ENCODE assay signal across 13 mouse cellular contexts in genomic region chr19:23531899-23532298, GRCm38 (mm10).
DNase-seq lines count a peak whose midpoint lies in the region; ATAC-seq lines count a peak whose summit lies in the region.
"Had no signal": no experiment of that assay in that cellular context is flagged by ENCODE, and none has a peak within 500 bp of the region (broad histone marks: within the 10 kb centered on the region; RNA-seq: fewer than 3 reads in every experiment).

No protein-coding gene starts in this region.

- H3K9me3 ChIP-seq in hindbrain, embryonic 16.5 days (ENCODE audit: control insufficient read depth, low read length), result no peaks in the 10 kb centered on the region
- H3K9me3 ChIP-seq in hindbrain, embryonic 12.5 days (replicated peaks), result no peaks in the 10 kb centered on the region
- H3K9me3 ChIP-seq: G1E; intestine, embryonic 15.5 days; liver, embryonic 12.5 days; neural tube, embryonic 13.5 days had no signal

- WGBS in hindbrain, embryonic 16.5 days, result 20% methylated on average over 4 of the region's 4 CpGs
- WGBS in hindbrain, embryonic 12.5 days, result 20% methylated on average over 4 of the region's 4 CpGs

- peak; percentile 22 for DNase-seq in adrenal gland, postnatal 10 days
- DNase-seq in adrenal gland, postnatal 25 days, result no peak
- DNase-seq in adipocyte (ENCODE audit: low spot score), result peak; percentile 26
- DNase-seq in layer of hippocampus, adult 8-10 months (ENCODE audit: low spot score in 2 of 2), result peak; percentile 46 to 65
- DNase-seq in gastrocnemius, postnatal 4 days (ENCODE audit: low spot score in 2 of 2), result no peak
- DNase-seq: gastrocnemius, postnatal 25 days had no signal

- no peaks in the 10 kb centered on the region for H3K36me3 ChIP-seq in hindbrain, embryonic 16.5 days (ENCODE audit: control insufficient read depth, insufficient read depth, low read length)
- no peaks in the 10 kb centered on the region for H3K36me3 ChIP-seq in hindbrain, embryonic 12.5 days
- H3K36me3 ChIP-seq: G1E; intestine, embryonic 15.5 days; liver, embryonic 12.5 days; neural tube, embryonic 13.5 days had no signal

- no peak overlapping the region for H3K4me3 ChIP-seq in hindbrain, embryonic 16.5 days (ENCODE audit: low read length)
- no peak overlapping the region for H3K4me3 ChIP-seq in hindbrain, embryonic 12.5 days
- H3K4me3 ChIP-seq: intestine, embryonic 15.5 days; liver, embryonic 12.5 days; neural tube, embryonic 13.5 days had no signal

- no peak overlapping the region for H3K4me2 ChIP-seq in hindbrain, embryonic 16.5 days (ENCODE audit: low read length)
- no peak overlapping the region for H3K4me2 ChIP-seq in hindbrain, embryonic 12.5 days (replicated peaks)
- H3K4me2 ChIP-seq: intestine, embryonic 15.5 days; liver, embryonic 12.5 days; neural tube, embryonic 13.5 days had no signal

- no peaks in the 10 kb centered on the region for H3K27me3 ChIP-seq in hindbrain, embryonic 16.5 days (replicated peaks; ENCODE audit: control insufficient read depth, insufficient read depth, low read length)
- H3K27me3 ChIP-seq in hindbrain, embryonic 12.5 days, result no peaks in the 10 kb centered on the region
- H3K27me3 ChIP-seq: intestine, embryonic 15.5 days; liver, embryonic 12.5 days; neural tube, embryonic 13.5 days had no signal

- H3K9ac ChIP-seq in hindbrain, embryonic 16.5 days (ENCODE audit: low read depth, low read length), result no peak overlapping the region
- no peak overlapping the region for H3K9ac ChIP-seq in hindbrain, embryonic 12.5 days
- H3K9ac ChIP-seq: intestine, embryonic 15.5 days; liver, embryonic 12.5 days; neural tube, embryonic 13.5 days had no signal

- no peak overlapping the region for H3K27ac ChIP-seq in hindbrain, embryonic 16.5 days (ENCODE audit: low read depth, low read length)
- no peak overlapping the region for H3K27ac ChIP-seq in hindbrain, embryonic 12.5 days
- H3K27ac ChIP-seq: intestine, embryonic 15.5 days; liver, embryonic 12.5 days; neural tube, embryonic 13.5 days had no signal

- peak; percentile 81; the same call in 1 of the 2 replicates for ATAC-seq in hindbrain, embryonic 16.5 days
- no peak for ATAC-seq in hindbrain, embryonic 12.5 days (ENCODE audit: low FRiP score)
- no peak for ATAC-seq in granulocyte monocyte progenitor cell, adult 5-6 weeks (replicated peaks; ENCODE audit: poor library complexity, severe bottlenecking)
- ATAC-seq: intestine, embryonic 15.5 days; liver, embryonic 12.5 days had no signal

- no peaks in the 10 kb centered on the region; the same call in 1 of the 2 replicates for H3K4me1 ChIP-seq in hindbrain, embryonic 16.5 days (ENCODE audit: control insufficient read depth, insufficient read depth, low read depth, low read length)
- no peaks in the 10 kb centered on the region for H3K4me1 ChIP-seq in hindbrain, embryonic 12.5 days
- H3K4me1 ChIP-seq: intestine, embryonic 15.5 days; liver, embryonic 12.5 days had no signal

Comparison
In these comparisons a context has a peak if more than half of its experiments do, and no peak if none do; other contexts are left out.
1. DNase-seq: peak in adrenal gland, postnatal 10 days (single experiment), adipocyte (single experiment) and layer of hippocampus, adult 8-10 months (2 of 2); none in adrenal gland, postnatal 25 days (single experiment) and gastrocnemius, postnatal 4 days (0 of 2).